Mouse (Mus musculus) CD4-positive helper T cell, adult 2 months (primary cell): ENCODE results near the gene Pax1.
A peak's percentile ranks its signal among the peaks of the same experiment; 100 is the strongest.

Experiments used
- DNase-seq: peaks from one replicate; pipeline ENCODE4 v3.0.0-alpha.2; 2012; ENCODE audit warnings: low read depth, missing footprints, low spot score

The Pax1 gene

DNA sequence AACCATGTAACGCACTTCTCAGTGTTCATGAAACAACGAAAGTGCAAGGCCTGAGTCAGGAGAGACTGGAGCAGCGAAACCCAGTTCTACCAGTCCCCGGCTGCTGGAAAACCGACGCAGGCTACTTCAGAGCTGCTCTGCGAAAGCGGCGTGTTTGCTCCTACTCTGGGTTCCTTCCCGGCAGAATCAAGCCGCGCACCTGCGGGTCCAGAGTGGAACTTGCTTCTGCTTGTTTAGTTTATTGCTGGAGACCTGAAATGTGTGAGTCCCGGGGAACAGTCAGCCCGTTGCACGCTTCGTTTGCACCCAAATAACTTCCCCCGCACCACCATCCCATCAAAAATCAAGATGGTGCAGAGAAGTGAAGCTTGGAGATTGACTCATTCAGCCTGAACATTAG, at the start of gene Pax1:
TSS of gene Pax1 (plus strand) at position 345 of the 400 bp plus-strand sequence.
- DNase-seq, result no peak

DNA sequence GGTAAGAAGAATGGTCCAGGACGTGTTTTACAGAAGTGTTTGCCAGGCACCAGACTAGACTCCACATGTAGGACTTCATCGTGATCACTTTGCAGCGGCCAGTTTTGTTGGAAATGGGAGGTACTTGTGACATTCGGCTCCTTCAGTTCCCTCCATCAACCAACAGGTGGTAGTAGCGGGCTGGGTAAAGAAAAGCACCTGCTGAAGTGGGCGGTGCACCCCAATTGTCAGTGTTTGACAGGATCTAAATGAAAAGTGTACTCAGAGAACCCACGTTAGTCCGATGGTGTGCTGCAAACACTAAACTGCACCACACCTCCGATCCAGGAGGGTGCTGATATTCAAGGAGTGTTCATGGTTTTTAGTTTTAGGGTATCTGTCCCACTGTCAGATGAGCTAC, 40.7 kb upstream of the Pax1 start:
- peak; percentile 9 for DNase-seq

DNA sequence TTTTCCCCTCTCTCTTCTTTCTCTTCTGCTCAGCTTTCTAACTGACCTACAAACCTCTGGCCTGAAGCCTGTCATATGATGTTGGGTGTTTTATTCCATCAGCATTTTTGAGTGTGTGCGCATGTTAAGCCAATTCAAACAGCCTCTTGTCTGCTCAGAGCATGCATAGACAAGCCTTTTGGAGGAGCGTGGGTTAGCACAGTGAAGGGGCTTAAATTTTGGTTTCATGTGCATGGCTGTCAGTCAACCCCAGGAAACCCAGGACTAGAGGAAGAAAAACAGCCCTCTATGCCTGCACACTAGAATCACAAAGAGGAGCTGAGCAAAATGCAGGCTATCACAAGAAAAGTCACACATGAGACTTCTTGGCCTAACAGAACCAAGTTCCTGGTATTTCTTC, 36.5 kb upstream of the Pax1 start:
- no peak for DNase-seq

DNA sequence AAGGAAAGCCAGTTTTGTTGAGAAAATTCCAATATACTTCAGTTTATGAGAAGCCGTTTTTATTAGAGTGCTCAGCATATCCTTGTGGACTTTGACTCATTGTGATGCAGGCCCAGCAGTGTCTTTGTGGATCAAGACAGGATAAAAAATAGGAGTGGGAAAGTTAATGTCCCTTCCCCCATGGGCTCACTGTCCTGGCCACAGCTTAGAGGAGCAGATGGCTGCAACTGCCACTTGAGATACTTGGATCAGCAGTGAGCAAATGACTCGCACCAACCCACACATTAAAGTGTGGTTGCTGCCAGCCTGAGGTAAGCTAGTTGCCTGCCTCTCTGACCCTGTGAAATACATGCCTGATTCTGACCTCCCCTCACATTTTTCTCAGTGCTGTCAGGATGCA, 29.0 kb upstream of the Pax1 start:
- DNase-seq, result no peak

DNA sequence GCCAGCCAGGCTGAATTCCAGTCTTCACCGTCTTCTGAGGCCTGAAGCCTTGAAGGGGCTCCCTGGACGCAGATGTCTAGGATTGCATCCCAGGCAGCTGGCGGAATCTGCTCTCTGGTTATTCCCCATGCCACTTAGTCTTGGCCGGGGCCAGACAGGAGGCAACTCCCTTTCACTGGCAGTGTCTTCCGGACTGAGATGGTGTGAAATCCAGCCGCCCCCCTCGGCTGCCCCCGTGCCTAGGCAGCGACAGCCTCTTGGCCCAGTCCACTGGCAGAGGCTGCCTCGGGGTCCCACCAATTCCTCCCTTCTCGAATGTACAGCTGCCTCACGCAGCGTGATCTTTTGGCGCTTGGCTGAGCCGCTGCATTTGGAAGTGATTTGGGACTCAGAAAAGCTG, 23.0 kb upstream of the Pax1 start:
- no peak for DNase-seq

DNA sequence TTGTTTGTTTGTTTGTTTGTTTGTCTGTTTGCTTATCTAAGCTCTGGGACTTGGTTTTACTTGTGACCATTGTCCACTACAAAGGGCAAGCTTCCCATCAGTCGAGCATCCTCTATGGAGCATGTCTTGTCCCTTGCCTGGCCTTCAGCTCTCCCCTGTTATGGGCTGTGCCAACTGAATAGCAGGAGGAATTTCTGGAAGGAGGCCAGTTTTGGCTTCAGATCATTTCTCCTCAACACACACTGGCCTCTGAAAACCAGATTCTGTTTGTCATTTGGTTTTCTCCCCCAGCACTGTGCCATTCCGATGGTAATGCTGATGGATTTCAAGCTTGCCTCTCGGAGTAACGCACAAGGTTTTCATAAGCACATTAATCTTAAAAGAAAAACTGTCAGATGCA, 21.9 kb upstream of the Pax1 start:
- DNase-seq, result no peak

DNA sequence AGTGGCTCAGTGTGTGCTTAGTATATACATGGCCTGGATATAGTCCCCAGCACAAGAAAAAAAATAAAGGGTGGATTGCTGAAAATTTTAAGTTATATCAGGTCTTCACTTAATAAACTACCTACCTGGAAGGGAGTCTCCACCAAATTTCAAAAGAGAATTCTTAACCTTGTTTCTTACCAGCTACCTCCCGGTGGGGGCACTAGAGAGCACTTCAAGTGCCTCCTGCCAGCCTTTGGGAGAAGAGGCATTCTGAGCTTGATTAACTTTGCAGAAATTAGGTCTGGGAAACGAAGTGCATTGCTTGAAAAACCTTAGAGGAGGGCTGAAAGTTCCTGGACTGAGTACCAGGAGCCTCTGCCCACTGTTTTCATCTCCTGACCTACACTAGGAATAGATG, 19.5 kb upstream of the Pax1 start:
- DNase-seq, result no peak

DNA sequence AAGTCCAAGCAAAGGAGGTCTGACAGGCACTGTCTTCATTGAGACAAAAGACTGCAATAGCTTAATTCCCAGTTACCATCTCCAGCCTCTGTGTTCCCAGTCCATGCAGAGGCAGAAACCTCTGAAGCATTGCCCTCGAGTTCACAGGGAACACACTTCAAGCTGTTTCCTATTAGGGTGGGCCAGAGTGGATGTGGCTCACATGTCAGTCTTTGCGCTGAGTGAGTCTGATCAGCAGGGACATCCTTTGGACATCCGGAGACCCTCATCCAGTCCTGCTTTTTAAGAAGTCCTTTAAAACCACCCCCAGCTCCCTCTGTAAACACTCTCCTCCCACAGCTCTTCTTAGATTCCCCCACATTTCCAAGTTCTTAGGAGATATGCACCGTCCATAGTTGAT, 2.0 kb upstream of the Pax1 start:
- DNase-seq, result no peak

DNA sequence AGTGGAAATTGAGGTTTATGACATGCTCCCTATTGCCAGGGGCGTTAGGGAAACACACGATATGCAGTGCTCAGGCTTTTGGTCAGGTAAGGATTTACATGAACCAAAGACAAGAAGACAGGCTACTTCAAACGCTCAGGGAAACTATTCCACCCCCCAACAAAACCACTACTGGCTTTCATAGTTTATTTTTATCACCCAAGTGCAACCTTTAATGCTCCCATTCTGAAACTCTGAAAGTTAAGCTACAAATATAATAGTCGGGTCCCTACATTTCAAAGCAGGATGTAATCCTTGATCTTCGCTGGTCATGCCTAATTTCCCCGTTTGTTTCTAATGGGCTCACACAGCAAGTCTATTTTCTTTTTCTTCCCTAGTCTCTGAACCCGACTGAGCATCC, 1.3 kb upstream of the Pax1 start:
- DNase-seq, result no peak

DNA sequence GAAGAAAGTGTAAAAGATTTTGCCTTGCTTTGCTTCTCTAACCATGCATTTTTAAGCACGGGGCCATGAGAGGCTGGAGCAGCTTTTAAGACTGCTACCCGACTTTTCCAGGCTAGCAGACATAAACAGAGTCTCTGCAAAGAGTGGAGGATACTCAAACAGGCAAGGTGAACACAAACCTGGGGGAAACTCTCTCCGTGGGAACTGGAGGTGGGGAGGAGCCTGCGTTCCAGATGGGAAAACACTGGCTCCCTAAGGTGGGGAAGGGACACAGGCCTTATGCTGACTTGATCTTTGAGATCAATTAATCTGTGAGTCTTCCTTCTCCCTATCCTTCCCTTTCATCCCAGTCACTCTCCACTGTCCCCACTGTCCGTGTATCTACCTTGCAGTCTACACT, 869 bp upstream of the Pax1 start:
- no peak for DNase-seq

DNA sequence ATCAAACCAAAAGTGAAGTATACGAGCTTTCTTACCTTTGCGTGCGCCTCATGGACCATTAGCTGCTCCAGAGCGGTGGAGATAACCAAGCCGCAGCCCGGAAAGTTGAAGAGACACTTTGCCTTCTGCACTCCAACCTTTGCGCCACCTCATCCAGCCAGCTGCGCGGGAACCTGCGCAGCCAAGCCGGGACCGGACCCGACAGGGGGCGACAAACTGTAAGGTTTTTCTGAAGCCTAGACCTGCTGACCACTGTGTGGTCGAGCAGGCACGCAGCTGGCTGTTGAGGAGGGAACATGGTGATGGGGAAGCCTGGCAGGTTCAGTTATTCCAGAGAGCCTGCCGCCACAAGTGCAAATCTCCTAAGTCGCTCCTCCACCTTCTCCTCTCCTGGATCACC, 591 bp downstream of the Pax1 start:
- no peak for DNase-seq

DNA sequence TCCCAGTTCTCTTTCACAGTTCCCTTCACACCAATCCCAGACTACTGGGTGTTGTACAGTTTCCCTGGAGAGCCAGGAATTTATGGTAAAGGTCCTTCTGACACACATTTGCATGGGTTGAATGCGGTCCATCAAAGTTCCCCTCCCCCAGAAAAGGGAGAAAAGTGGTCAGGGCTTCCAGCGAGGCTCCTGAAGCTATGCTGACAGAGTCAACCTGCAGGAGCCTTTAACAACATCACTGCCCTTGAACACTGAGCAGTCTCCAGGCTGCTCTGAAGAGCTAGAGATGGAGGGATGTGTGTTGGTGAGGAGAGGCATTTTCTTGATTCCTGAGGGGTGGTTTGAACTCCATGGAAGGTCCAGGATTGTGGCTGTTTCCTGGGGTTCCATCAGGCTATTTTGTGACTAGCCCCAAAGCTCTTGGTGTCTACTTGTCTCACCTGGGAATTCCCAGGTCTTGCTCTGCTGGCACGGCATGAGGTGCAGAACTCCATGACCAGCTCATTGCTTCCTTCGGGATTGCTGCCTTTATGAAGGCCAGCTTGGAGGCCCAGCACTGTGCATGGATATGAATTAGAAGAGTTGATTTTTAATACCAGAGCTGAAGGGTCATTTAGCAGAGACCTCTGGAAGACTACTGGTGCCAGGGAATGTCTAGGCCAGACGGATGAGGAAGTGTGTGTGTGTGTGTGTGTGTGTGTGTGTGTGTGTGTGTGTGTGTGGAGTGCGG, 1.8 kb downstream of the Pax1 start:
- DNase-seq, result no peak

DNA sequence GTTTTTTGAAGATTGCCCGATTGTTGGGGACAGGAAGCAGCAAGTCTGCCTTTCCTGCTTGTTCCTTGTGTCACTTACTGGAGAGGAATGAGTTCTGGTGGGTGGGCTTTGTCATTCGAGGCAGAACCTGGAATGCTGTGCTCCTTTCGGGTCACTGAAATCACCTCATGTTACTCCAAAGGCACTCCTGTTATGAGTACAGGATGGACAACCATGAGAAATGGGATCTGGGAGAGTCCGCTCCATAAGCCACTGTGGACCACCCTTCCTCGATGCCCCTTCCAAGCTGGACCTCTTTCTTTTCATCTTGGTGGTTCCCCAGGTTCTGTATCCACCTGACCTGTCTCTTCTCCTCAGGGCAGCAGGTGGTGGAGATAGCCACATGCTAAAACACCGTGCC, 2.5 kb downstream of the Pax1 start:
- DNase-seq, result no peak

DNA sequence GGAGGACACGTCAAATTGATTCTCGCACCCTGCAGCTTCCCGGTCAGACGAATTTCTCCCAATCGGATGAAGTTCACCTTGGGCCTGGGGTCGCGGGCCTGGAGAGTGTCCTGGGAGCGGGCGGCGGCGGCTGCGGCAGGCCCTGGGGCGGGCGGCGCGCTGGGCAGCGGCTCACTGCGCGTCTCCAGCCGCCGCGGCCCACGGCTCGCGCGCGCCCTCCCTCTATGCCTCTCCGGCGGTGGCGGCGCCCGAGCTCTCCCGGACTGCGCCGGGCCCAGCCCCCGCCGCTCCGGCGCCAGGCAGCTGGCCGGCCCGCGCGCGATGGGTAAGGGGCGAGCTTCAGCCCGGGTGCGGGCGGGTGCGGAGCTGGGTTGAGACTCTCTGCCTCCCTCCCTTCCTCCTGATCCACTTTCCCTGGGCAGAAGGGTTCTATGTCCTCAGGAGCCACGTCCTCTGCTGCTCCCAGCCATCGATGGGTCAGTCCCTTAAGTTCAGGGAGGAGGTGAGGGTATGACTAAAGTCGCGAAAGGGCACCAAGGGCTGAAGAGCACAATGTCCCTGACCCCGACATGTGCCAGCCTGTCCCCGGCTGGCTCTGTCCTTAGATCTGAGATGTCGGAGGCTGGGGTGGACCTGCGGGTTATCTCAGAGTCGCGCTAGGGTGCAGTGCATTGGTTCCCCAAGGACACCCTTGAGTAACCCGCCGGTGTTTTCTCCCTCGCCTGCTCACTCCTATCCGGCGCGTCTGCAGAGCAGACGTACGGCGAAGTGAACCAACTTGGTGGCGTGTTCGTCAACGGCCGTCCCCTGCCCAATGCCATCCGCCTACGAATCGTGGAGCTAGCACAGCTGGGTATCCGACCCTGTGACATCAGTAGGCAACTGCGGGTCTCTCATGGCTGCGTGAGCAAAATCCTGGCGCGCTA, 3.5 kb downstream of the Pax1 start:
- no peak for DNase-seq

DNA sequence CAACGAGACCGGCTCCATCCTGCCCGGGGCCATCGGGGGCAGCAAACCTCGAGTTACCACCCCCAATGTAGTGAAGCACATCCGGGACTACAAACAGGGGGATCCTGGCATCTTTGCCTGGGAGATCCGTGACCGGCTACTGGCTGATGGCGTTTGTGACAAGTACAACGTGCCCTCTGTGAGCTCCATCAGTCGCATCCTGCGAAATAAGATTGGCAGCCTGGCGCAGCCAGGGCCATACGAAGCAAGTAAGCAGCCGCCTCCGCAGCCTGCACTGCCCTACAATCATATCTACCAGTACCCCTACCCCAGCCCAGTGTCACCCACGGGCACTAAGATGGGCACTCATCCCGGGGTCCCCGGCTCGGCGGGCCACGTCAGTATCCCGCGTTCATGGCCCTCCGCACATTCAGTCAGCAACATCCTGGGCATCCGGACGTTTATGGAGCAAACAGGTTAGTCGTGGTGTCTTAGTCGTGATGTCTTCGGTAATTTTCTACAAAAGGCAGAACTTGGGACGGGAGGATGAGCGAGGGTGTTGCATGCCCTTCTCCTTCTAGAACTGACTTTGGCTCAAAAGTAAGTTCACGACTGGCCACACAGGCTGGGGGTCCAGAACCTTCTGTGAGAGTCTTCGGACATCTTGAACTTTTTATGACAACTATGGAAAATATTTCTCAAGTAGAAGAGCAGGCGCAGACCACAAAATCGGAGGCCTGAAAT, 4.3 kb downstream of the Pax1 start:
- DNase-seq, result no peak

DNA sequence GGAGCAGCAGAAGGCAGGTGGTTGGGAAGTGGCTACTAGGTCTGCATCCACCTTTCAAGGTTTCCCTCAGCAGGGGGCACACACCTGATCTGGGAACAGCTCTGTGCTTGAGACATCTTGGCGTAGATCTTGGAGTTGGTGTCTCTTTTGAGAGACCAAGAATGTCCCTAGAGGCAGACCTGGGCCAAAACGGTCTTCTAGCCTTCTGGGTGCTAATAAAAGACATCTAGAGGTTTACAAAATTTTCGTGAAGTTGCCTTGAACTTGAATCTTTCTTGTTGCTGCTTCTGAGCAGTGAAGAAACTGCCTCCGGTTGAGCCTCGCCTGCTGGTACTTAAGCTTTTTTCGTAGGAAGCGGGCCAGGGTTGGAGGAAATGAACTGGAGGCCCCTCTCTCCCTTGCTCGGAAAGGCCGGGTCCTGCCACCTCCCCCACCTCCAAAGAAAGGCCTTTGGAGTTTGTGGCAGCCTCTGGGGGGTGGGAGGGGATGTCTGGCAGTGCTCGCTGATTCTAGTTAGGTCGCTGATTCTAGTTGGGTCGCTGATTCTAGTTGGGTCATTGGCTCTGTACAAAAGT, 5.6 kb downstream of the Pax1 start:
- no peak for DNase-seq

DNA sequence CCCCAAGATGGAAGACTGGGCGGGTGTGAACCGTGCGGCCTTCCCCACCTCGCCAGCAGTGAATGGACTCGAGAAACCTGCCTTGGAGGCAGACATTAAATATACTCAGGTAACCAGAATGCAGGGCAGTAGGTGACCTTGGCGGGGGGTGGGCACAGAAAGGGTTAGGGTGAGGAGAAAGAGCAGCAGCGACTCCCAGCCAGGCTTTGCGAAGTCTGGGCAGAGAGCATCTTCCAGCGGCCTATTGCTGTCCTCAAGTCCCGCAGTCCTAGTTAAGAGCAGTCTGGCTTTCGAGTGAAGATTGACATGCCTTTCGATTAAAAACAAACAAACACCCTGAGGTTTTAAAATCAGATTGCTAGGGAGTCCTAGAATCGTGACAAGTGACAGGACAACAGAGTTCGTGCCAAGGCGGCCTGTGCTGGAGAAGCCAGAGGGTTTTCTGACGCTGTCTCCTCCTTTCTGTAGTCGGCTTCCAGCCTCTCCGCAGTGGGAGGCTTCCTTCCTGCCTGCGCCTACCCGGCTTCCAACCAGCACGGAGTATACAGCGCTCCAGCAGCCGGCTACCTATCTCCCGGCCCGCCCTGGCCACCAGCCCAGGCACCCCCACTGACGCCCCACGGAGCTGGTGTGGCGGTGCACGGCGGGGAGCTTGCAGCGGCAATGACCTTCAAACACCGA, 6.3 kb downstream of the Pax1 start:
- no peak for DNase-seq

DNA sequence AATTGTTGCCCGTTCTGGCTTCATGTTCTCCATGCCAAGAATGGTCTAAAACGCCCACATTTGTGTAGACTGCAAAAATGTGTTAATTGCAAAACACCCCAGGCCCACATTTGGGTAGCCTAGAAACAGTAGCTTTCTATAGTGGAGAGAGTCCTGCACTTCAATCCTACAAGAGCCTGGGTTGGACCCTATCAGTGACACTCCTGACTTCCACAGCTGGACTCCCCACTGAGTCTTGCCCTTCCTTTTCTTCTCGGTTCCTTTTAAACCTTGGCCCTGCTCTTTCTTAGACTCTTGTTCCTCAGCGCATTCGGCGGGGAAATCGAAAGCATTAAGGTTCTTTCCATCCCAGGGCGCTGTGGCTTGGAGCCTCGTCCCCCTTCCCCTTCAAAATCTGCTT, 7.8 kb downstream of the Pax1 start:
- DNase-seq, result no peak

DNA sequence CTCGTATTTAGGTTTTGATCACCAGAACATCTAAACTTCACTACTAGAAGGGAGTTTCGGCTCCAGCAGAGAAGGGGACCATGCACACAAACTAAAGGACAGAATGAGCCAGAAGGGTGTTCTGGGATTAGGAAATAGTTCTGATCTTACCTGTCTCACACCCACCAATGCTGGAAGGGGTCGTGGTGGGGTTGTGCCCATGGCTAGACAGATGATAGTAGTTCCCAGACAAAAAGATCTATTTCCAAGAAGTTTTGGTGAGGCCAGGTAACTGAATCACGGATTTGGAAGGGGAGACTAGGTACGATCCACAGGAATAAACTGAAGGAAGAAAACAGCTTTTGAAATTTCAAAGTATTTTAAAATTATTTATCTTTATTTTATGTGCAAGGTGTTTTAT, 8.4 kb downstream of the Pax1 start:
- DNase-seq, result no peak

DNA sequence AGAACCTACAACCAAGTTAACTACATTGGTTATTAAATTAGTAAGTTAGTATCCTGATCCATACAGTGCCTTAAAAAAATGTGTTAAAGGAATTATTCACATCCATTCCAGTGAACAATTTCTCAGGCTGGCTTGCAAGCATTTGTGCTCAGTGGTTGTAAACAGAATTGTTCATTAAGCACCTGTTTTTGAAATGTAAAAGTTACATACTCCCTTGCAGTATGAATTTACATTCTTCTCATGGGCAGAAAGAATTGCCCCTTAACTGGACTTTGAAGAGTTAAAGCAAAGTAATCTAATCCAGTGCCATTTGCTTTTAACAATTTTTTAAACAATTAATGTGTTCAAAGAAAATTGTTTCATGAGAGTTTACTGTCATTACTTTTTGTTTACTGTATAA, 9.6 kb downstream of the Pax1 start:
- no peak for DNase-seq

DNA sequence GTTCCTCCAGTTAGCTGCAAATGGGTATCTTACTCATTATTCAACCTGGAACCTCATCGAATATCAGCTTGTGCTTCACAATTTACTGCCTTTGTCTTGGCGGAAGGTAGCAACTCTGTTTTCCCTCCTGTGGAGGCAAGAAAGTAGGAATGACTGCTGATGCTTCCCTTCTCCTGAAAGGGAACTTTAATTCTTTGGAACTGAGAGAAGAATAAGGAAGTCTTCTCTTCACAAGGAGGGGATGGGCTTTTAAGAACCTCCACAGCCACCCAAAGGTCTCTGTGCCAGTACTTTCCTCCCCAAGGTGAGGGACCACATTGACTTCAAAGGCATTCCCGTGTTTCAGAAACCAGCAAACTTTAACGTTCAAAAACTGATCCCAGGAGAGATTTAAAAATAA, 10.1 kb downstream of the Pax1 start:
- DNase-seq, result no peak
